Comparison of ENCODE assay signal across 20 mouse cellular contexts in the genomic region with DNA sequence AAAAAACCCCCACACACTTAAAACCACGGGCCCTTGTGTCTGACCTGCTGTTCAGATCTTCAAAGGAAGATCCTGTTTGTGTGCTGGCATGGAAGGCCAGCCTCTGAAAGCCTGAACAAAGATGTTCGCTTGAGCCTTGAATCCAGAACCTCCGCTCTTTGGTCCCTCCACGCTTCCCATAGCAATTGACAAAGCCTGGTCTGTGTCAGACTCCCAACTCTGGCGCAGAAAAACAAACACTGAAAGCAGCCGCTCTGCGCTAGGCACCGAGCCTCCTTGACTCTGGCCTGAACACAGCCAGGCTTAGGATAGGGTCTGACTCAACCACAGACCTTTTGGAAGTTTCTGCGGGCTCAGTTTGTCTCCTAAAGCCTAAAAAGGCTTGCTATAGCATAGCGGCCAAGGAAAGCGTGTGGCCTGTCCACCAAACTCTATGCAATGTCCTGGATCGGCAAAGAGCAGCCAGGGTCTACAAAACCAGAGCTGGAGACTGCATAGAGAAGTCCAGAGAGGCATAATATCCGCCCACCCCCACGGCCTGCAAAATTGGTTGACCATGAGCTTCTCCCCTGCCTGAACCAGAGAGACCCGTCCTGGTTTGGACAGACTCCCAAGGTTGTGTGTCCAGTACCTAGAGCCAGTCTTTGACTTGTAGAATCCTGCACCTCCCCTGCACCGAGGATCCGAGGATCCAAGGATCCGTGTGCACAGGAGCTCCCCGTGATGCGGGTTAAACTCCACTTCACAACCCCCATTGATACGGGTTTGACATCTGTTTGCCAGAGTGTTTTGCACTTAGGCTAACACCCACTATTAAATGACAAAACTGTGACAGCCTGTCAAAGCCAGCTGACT. TPM values are rescaled to one million over a fixed set of nuclear protein-coding genes. Genes with fewer than 3 reads are reported as not detected.
DNase-seq lines count a peak whose midpoint lies in the region; ATAC-seq lines count a peak whose summit lies in the region.
"Had no signal": no experiment of that assay in that cellular context is flagged by ENCODE, and none has a peak within 500 bp of the region (broad histone marks: within the 10 kb centered on the region; RNA-seq: fewer than 3 reads in every experiment).

No protein-coding gene starts in this region.

- 3% methylated on average over 21 of the region's 21 CpGs for WGBS in hindbrain, embryonic 11.5 days
- WGBS in hindbrain, embryonic 13.5 days, result 3% methylated on average over 21 of the region's 21 CpGs
- WGBS in embryonic facial prominence, embryonic 11.5 days, result 3% methylated on average over 21 of the region's 21 CpGs
- 6% methylated on average over 21 of the region's 21 CpGs for WGBS in hindbrain, embryonic 15.5 days
- 2% methylated on average over 21 of the region's 21 CpGs for WGBS in neural tube, embryonic 11.5 days

- DNase-seq in hindbrain, embryonic 11.5 days (ENCODE audit: low spot score), result peak; percentile 53
- DNase-seq in embryonic facial prominence, embryonic 11.5 days (ENCODE audit: low spot score), result peak; percentile 29
- DNase-seq in neural tube, embryonic 11.5 days (ENCODE audit: low spot score), result peak; percentile 50
- DNase-seq in frontal cortex, postnatal 36 days (ENCODE audit: low spot score in 2 of 2), result no peak
- no peak for DNase-seq in left cerebral cortex, postnatal 10 days (ENCODE audit: extremely low spot score in 1 of 2, low spot score in 2 of 2)
- DNase-seq: B cell, adult 2 months; cerebellum, adult 18-20 months; heart, postnatal 14 days; kidney, adult 2 months; thymus, postnatal 25 days had no signal

- 0 out of 2 replicates have a peak overlapping the region, but pooled peaks have one; percentile 6 for H3K4me3 ChIP-seq in hindbrain, embryonic 11.5 days (ENCODE audit: low read depth, low read length)
- no peak overlapping the region for H3K4me3 ChIP-seq in hindbrain, embryonic 13.5 days
- no peak overlapping the region for H3K4me3 ChIP-seq in embryonic facial prominence, embryonic 11.5 days (ENCODE audit: low read depth, low read length)
- H3K4me3 ChIP-seq in hindbrain, embryonic 15.5 days, result no peak overlapping the region
- no peak overlapping the region for H3K4me3 ChIP-seq in neural tube, embryonic 11.5 days (ENCODE audit: low read depth, low read length)
- H3K4me3 ChIP-seq: embryonic facial prominence, embryonic 13.5 days had no signal

- no peaks in the 10 kb centered on the region for H3K36me3 ChIP-seq in hindbrain, embryonic 11.5 days (ENCODE audit: control insufficient read depth, insufficient read depth, low read length)
- no peaks in the 10 kb centered on the region for H3K36me3 ChIP-seq in hindbrain, embryonic 13.5 days
- H3K36me3 ChIP-seq in embryonic facial prominence, embryonic 11.5 days (replicated peaks; ENCODE audit: control insufficient read depth, insufficient read depth, low read depth, low read length), result no peaks in the 10 kb centered on the region
- H3K36me3 ChIP-seq in hindbrain, embryonic 15.5 days, result no peaks in the 10 kb centered on the region
- no peaks in the 10 kb centered on the region for H3K36me3 ChIP-seq in neural tube, embryonic 11.5 days (ENCODE audit: control insufficient read depth, insufficient read depth, low read length)
- H3K36me3 ChIP-seq: embryonic facial prominence, embryonic 13.5 days; G1E; liver, embryonic 15.5 days had no signal

- H3K9ac ChIP-seq in hindbrain, embryonic 11.5 days (ENCODE audit: low read depth, low read length), result no peak overlapping the region
- H3K9ac ChIP-seq in hindbrain, embryonic 13.5 days, result no peak overlapping the region
- H3K9ac ChIP-seq in embryonic facial prominence, embryonic 11.5 days (replicated peaks; ENCODE audit: low read length), result no peak overlapping the region
- H3K9ac ChIP-seq in hindbrain, embryonic 15.5 days, result no peak overlapping the region
- H3K9ac ChIP-seq in neural tube, embryonic 11.5 days (ENCODE audit: low read length), result no peak overlapping the region
- H3K9ac ChIP-seq: embryonic facial prominence, embryonic 13.5 days; liver, embryonic 15.5 days had no signal

- intact Hi-C loops in left cerebral cortex, postnatal 10 days (cut with DNase I), result no loop called here

- H3K9me3 ChIP-seq in hindbrain, embryonic 11.5 days (ENCODE audit: control insufficient read depth, low read length), result no peaks in the 10 kb centered on the region
- no peaks in the 10 kb centered on the region for H3K9me3 ChIP-seq in hindbrain, embryonic 13.5 days
- no peaks in the 10 kb centered on the region for H3K9me3 ChIP-seq in embryonic facial prominence, embryonic 11.5 days (replicated peaks; ENCODE audit: control insufficient read depth, low read length)
- no peaks in the 10 kb centered on the region for H3K9me3 ChIP-seq in hindbrain, embryonic 15.5 days
- no peaks in the 10 kb centered on the region for H3K9me3 ChIP-seq in neural tube, embryonic 11.5 days (ENCODE audit: control insufficient read depth, low read length)
- H3K9me3 ChIP-seq: embryonic facial prominence, embryonic 13.5 days; liver, embryonic 15.5 days had no signal

- peaks cover 18% of the 10 kb centered on the region for H3K4me1 ChIP-seq in hindbrain, embryonic 11.5 days (replicated peaks; ENCODE audit: control insufficient read depth, insufficient read depth, low read length)
- H3K4me1 ChIP-seq in hindbrain, embryonic 13.5 days (replicated peaks), result peaks cover 42% of the 10 kb centered on the region
- H3K4me1 ChIP-seq in embryonic facial prominence, embryonic 11.5 days (ENCODE audit: control insufficient read depth, insufficient read depth, low read length), result peaks cover 2% of the 10 kb centered on the region
- H3K4me1 ChIP-seq in hindbrain, embryonic 15.5 days (replicated peaks), result peaks cover 30% of the 10 kb centered on the region
- H3K4me1 ChIP-seq in neural tube, embryonic 11.5 days (ENCODE audit: control insufficient read depth, insufficient read depth, low read length), result peaks cover 20% of the 10 kb centered on the region

- no peak overlapping the region for H3K27ac ChIP-seq in hindbrain, embryonic 11.5 days (ENCODE audit: low read depth, low read length)
- no peak overlapping the region; the same call in 1 of the 2 replicates for H3K27ac ChIP-seq in hindbrain, embryonic 13.5 days
- no peak overlapping the region for H3K27ac ChIP-seq in embryonic facial prominence, embryonic 11.5 days (replicated peaks; ENCODE audit: low read depth, low read length)
- no peak overlapping the region for H3K27ac ChIP-seq in hindbrain, embryonic 15.5 days (replicated peaks)
- no peak overlapping the region for H3K27ac ChIP-seq in neural tube, embryonic 11.5 days (ENCODE audit: low read depth, low read length)
- H3K27ac ChIP-seq: embryonic facial prominence, embryonic 13.5 days; layer of hippocampus, adult 2 months; liver, embryonic 15.5 days had no signal

- no peak overlapping the region for H3K4me2 ChIP-seq in hindbrain, embryonic 11.5 days (replicated peaks; ENCODE audit: low read depth, low read length)
- no peak overlapping the region for H3K4me2 ChIP-seq in hindbrain, embryonic 13.5 days
- H3K4me2 ChIP-seq in embryonic facial prominence, embryonic 11.5 days (ENCODE audit: low read depth, low read length), result no peak overlapping the region
- peak overlapping the region; percentile 53; the same call in 1 of the 2 replicates for H3K4me2 ChIP-seq in hindbrain, embryonic 15.5 days
- no peak overlapping the region for H3K4me2 ChIP-seq in neural tube, embryonic 11.5 days (ENCODE audit: low read depth)
- H3K4me2 ChIP-seq: liver, embryonic 15.5 days had no signal

- ATAC-seq in hindbrain, embryonic 11.5 days (ENCODE audit: low FRiP score), result no peak
- ATAC-seq in hindbrain, embryonic 13.5 days (ENCODE audit: low FRiP score), result no peak
- no peak for ATAC-seq in embryonic facial prominence, embryonic 11.5 days (replicated peaks; ENCODE audit: insufficient number of reproducible peaks, low FRiP score, low TSS enrichment, low read depth)
- no peak for ATAC-seq in hindbrain, embryonic 15.5 days (ENCODE audit: low FRiP score, low read depth)
- no peak for ATAC-seq in neural tube, embryonic 11.5 days (ENCODE audit: insufficient read depth, low FRiP score, low TSS enrichment)
- ATAC-seq in monocyte, adult 5-6 weeks (replicated peaks; ENCODE audit: insufficient number of reproducible peaks, low FRiP score, low TSS enrichment, poor library complexity, severe bottlenecking), result no peak

- H3K27me3 ChIP-seq in hindbrain, embryonic 11.5 days (ENCODE audit: control insufficient read depth, insufficient read depth, low read length), result peaks cover 68% of the 10 kb centered on the region
- H3K27me3 ChIP-seq in hindbrain, embryonic 13.5 days, result peaks cover 89% of the 10 kb centered on the region
- peaks cover 65% of the 10 kb centered on the region for H3K27me3 ChIP-seq in embryonic facial prominence, embryonic 11.5 days (ENCODE audit: control insufficient read depth, insufficient read depth, low read length)
- H3K27me3 ChIP-seq in hindbrain, embryonic 15.5 days, result peaks cover 57% of the 10 kb centered on the region
- H3K27me3 ChIP-seq in neural tube, embryonic 11.5 days (ENCODE audit: control insufficient read depth, insufficient read depth, low read length), result peaks cover 69% of the 10 kb centered on the region

RNA-seq across cellular contexts. Expression of gene Sox1, which starts 12.2 kb away (rescaled TPM):
- polyA plus RNA-seq in hindbrain, embryonic 11.5 days (2014; fragmentation: Nextera tagmentation; extraction: Ambion mirVana), result 5.3 and 5.5 TPM in 2 replicates
- polyA plus RNA-seq in hindbrain, embryonic 13.5 days (2015; fragmentation: Nextera tagmentation; extraction: Ambion mirVana), result 2.0 and 2.4 TPM in 2 replicates
- 1.5 and 1.8 TPM in 2 replicates for polyA plus RNA-seq in embryonic facial prominence, embryonic 11.5 days (2014; fragmentation: Nextera tagmentation; extraction: Ambion mirVana)
- 1.9 TPM in 2 replicates for polyA plus RNA-seq in hindbrain, embryonic 15.5 days (2015; fragmentation: Nextera tagmentation; extraction: Ambion mirVana)
- polyA plus RNA-seq in neural tube, embryonic 11.5 days (2014; fragmentation: Nextera tagmentation; extraction: Ambion mirVana), result 1.9 and 2.2 TPM in 2 replicates
- total RNA-seq in monocyte, adult 5-6 weeks (2017), result not detected in 3 replicates
- total RNA-seq in left cerebral cortex, postnatal 10 days (2021), result 1 to 10 TPM; 8.4 to 9.0 TPM
- total RNA-seq: heart, postnatal 14 days; megakaryocyte-erythroid progenitor cell, adult 5-6 weeks had no signal
- polyA plus RNA-seq: embryonic facial prominence, embryonic 13.5 days; G1E; gonadal fat pad, adult 2 months; kidney, adult 2 months; liver, embryonic 15.5 days; stomach, embryonic 14.5 days had no signal

Comparison
In these comparisons a context has a peak if more than half of its experiments do, and no peak if none do; other contexts are left out.
1. DNase-seq: peak in hindbrain, embryonic 11.5 days (single experiment), embryonic facial prominence, embryonic 11.5 days (single experiment) and neural tube, embryonic 11.5 days (single experiment); none in frontal cortex, postnatal 36 days (0 of 2) and left cerebral cortex, postnatal 10 days (0 of 2).